Mouse (Mus musculus) MEL (cell line): ENCODE data around the gene Lpar6.

ENCODE experiments used
- CHD1 ChIP-seq: IDR thresholded peaks from 2 replicates; pipeline ENCODE4 v1.6.1; 2012; ENCODE audit warnings: low read depth, mild to moderate bottlenecking, inconsistent platforms, low read length, improper control_type of control experiment
- CTCF ChIP-seq, 3 experiments: IDR thresholded peaks in 2 of 3; conservative IDR thresholded peaks in 1 of 3; 2 replicates each; pipeline ENCODE4 v1.5.1; 2011 to 2012; ENCODE audit warnings: low read length in 3 of 3, low read depth in 2 of 3, mild to moderate bottlenecking in 2 of 3, improper control_type of control experiment in 1 of 3, inconsistent platforms in 1 of 3, mixed read lengths in 1 of 3, moderate library complexity in 1 of 3; ENCODE audit not compliant: control insufficient read depth in 1 of 3, insufficient read depth in 1 of 3, poor library complexity in 1 of 3, severe bottlenecking in 1 of 3
- E2F4 ChIP-seq: IDR thresholded peaks from 2 replicates; pipeline ENCODE4 v1.6.1; 2011; ENCODE audit warnings: low read depth, low read length, improper control_type of control experiment, borderline replicate concordance
- EP300 ChIP-seq, 2 experiments: IDR thresholded peaks; 2 replicates each; pipeline ENCODE4 v1.6.1; 2011; ENCODE audit warnings: improper control_type of control experiment in 2 of 2, low read length in 2 of 2, low read depth in 1 of 2, mild to moderate bottlenecking in 1 of 2
- KAT2A ChIP-seq: conservative IDR thresholded peaks from 2 replicates; pipeline ENCODE4 v1.6.1; 2012; ENCODE audit warnings: low read depth, low read length, improper control_type of control experiment, inconsistent platforms
- MAX ChIP-seq: IDR thresholded peaks from 2 replicates; pipeline ENCODE4 v1.6.1; 2011; ENCODE audit warnings: low read length, improper control_type of control experiment
- MAZ ChIP-seq: IDR thresholded peaks from 2 replicates; pipeline ENCODE4 v1.6.1; 2012; ENCODE audit warnings: low read depth, mild to moderate bottlenecking, inconsistent platforms, low read length, improper control_type of control experiment
- MEF2A ChIP-seq: IDR thresholded peaks from 2 replicates; pipeline ENCODE4 v1.6.1; 2014; ENCODE audit warnings: low read depth, mild to moderate bottlenecking, inconsistent platforms, low read length, improper control_type of control experiment; ENCODE audit not compliant: poor library complexity, insufficient replicate concordance, severe bottlenecking; ENCODE audit errors: extremely low read depth
- MYC ChIP-seq: IDR thresholded peaks from 2 replicates; pipeline ENCODE4 v1.6.1; 2011; ENCODE audit warnings: low read depth, mild to moderate bottlenecking, low read length, improper control_type of control experiment, moderate library complexity
- POLR2A ChIP-seq, 2 experiments: IDR thresholded peaks; 2 replicates each; pipeline ENCODE4 v1.6.1; 2011 to 2012; ENCODE audit warnings: low read length in 2 of 2, mild to moderate bottlenecking in 2 of 2, control low read depth in 1 of 2, improper control_type of control experiment in 1 of 2, low read depth in 1 of 2, moderate library complexity in 1 of 2; ENCODE audit not compliant: control insufficient read depth in 1 of 2, insufficient read depth in 1 of 2, poor library complexity in 1 of 2
- TAL1 ChIP-seq: IDR thresholded peaks from 2 replicates; pipeline ENCODE4 v1.6.1; 2012; ENCODE audit warnings: mild to moderate bottlenecking, inconsistent platforms, low read length, moderate library complexity, mixed read lengths
- USF1 ChIP-seq: IDR thresholded peaks from 2 replicates; pipeline ENCODE4 v1.6.1; 2014; ENCODE audit warnings: low read depth, mild to moderate bottlenecking, inconsistent platforms, low read length, improper control_type of control experiment, moderate library complexity
- ZMIZ1 ChIP-seq: IDR thresholded peaks from 2 replicates; pipeline ENCODE4 v1.6.1; 2012; ENCODE audit warnings: low read depth, mild to moderate bottlenecking, inconsistent platforms, low read length, improper control_type of control experiment, moderate library complexity
- ZNF384 ChIP-seq: IDR thresholded peaks from 2 replicates; pipeline ENCODE4 v1.6.1; 2012; ENCODE audit warnings: low read depth, mild to moderate bottlenecking, inconsistent platforms, low read length, improper control_type of control experiment

- TF ChIP-seq CTCF (IDR thresholded peaks at IDR 0.05 in 2 of 3, conservative IDR thresholded peaks at IDR 0.05 in 1 of 3; ENCODE audit: control insufficient read depth in 1 of 3, insufficient read depth in 1 of 3, low read depth in 2 of 3, low read length in 3 of 3, poor library complexity in 1 of 3, severe bottlenecking in 1 of 3): no peak
- no peak for TF ChIP-seq E2F4
- TF ChIP-seq MEF2A: no peak
- no peak for TF ChIP-seq USF1
- no peak for TF ChIP-seq POLR2A (IDR thresholded peaks at IDR 0.05; ENCODE audit: control insufficient read depth in 1 of 2, insufficient read depth in 1 of 2, low read depth in 1 of 2, low read length in 2 of 2, poor library complexity in 1 of 2)
- TF ChIP-seq CHD1: no peak
- no peak for TF ChIP-seq KAT2A
- no peak for TF ChIP-seq EP300 (IDR thresholded peaks at IDR 0.05; ENCODE audit: low read depth in 1 of 2, low read length in 2 of 2)
- TF ChIP-seq MAX: no peak
- TF ChIP-seq MYC: no peak
- no peak for TF ChIP-seq TAL1
- no peak for TF ChIP-seq MAZ
- no peak for TF ChIP-seq ZNF384
- TF ChIP-seq ZMIZ1: no peak
Measured at GRCm38 (mm10) chr14:73217062-73217461, 20.6 kb upstream of the Lpar6 start.
